Mouse (Mus musculus) embryonic facial prominence, embryonic 10.5 days (tissue): ENCODE results near the gene Afap1. TPM values are rescaled to one million over a fixed set of nuclear protein-coding genes. Genes with fewer than 3 reads are reported as not detected.

Source experiments
- DNase-seq: peaks from one replicate; pipeline ENCODE4 v3.0.0-alpha.2; 2017; ENCODE audit warnings: low spot score
- H3K27ac ChIP-seq: fragments of 300-500 bp; sonication (generic); replicated peaks from 2 replicates; pipeline ENCODE4 v1.5.1; 2016; ENCODE audit warnings: mild to moderate bottlenecking
- H3K27me3 ChIP-seq: fragments of 300-500 bp; sonication (generic); replicated peaks from 2 replicates; pipeline ENCODE4 v1.6.1; 2016; ENCODE audit warnings: low read depth, mild to moderate bottlenecking; ENCODE audit not compliant: poor library complexity, severe bottlenecking
- H3K36me3 ChIP-seq: fragments of 300-500 bp; sonication (generic); replicated peaks from 2 replicates; pipeline ENCODE4 v1.6.1; 2016; ENCODE audit warnings: mild to moderate bottlenecking, moderate library complexity
- H3K4me1 ChIP-seq: fragments of 300-500 bp; sonication (generic); 2 replicates; pipeline ENCODE4 v1.6.1; 2016
- H3K4me3 ChIP-seq: fragments of 300-500 bp; sonication (generic); 2 replicates; pipeline ENCODE4 v1.5.1; 2016; ENCODE audit warnings: mild to moderate bottlenecking, moderate library complexity
- H3K9me3 ChIP-seq: fragments of 300-500 bp; sonication (generic); 2 replicates; pipeline ENCODE4 v1.6.1; 2016; ENCODE audit warnings: mild to moderate bottlenecking
- WGBS: fragments of 180-500 bp; shearing (Covaris S2); methylation state at CpG from one replicate; pipeline ENCODE4 v1.1.7; 2016; 5-methylcytosine and 5-hydroxymethylcytosine counted together
- polyA plus RNA-seq: library from polyadenylated mRNA; unstranded; fragments of >200 nt; fragmentation: Nextera tagmentation; extraction: Ambion mirVana; gene quantifications from 2 replicates; pipeline ENCODE4 v1.2.1, GENCODE M21; 2016

Gene Afap1
- polyA plus RNA-seq, 1 experiment from 2014 or later, result 26.6 TPM

GRCm38 (mm10) chr5:35943541-35943940 is 50.4 kb downstream of the Afap1 start:
- peaks cover 55% of the 10 kb centered on the region for H3K36me3 ChIP-seq
- DNase-seq, result no peak

GRCm38 (mm10) chr5:35946841-35947240 is 53.7 kb downstream of the Afap1 start:
- DNase-seq, result no peak
- Histone ChIP-seq H3K4me1 (peaks cover 28% of the 10 kb centered on the region), H3K27me3 (no peaks in the 10 kb centered on the region), H3K27ac (no peak overlapping the region), H3K9me3 (no peaks in the 10 kb centered on the region; the same call in 1 of the 2 replicates), H3K4me3 (no peak overlapping the region), H3K36me3 (peaks cover 79% of the 10 kb centered on the region)
- whole genome bisulfite sequencing, result 90% methylated on average over 2 of the region's 2 CpGs

More at GRCm38 (mm10) chr5:35943541-35943940, 50.4 kb downstream of the Afap1 start:
- 81% methylated on average over 5 of the region's 5 CpGs for WGBS
- no peak overlapping the region for H3K4me3 ChIP-seq
- H3K27me3 ChIP-seq, result no peaks in the 10 kb centered on the region
- H3K9me3 ChIP-seq, result no peaks in the 10 kb centered on the region; the same call in 1 of the 2 replicates
- H3K27ac ChIP-seq, result no peak overlapping the region
- H3K4me1 ChIP-seq, result peaks cover 35% of the 10 kb centered on the region

GRCm38 (mm10) chr5:35947427-35947826 is 54.3 kb downstream of the Afap1 start:
- Histone ChIP-seq H3K9me3 (no peaks in the 10 kb centered on the region; the same call in 1 of the 2 replicates), H3K36me3 (peaks cover 84% of the 10 kb centered on the region), H3K27ac (no peak overlapping the region), H3K27me3 (no peaks in the 10 kb centered on the region), H3K4me3 (no peak overlapping the region), H3K4me1 (peaks cover 28% of the 10 kb centered on the region)
- WGBS, result 76% methylated on average over 4 of the region's 4 CpGs
- no peak for DNase-seq

- Histone ChIP-seq H3K27ac (no peak overlapping the region), H3K4me1 (peaks cover 28% of the 10 kb centered on the region), H3K36me3 (peaks cover 84% of the 10 kb centered on the region), H3K27me3 (no peaks in the 10 kb centered on the region), H3K4me3 (no peak overlapping the region), H3K9me3 (no peaks in the 10 kb centered on the region; the same call in 1 of the 2 replicates)
- no peak for DNase-seq
- WGBS, result 75% methylated on average over 15 of the region's 15 CpGs
Measured at GRCm38 (mm10) chr5:35948225-35948975, 55.3 kb downstream of the Afap1 start.

GRCm38 (mm10) chr5:35949061-35949460 is 55.9 kb downstream of the Afap1 start:
- WGBS, result 83% methylated on average over 5 of the region's 5 CpGs

GRCm38 (mm10) chr5:35950504-35950903 is 57.4 kb downstream of the Afap1 start:
- peaks cover 78% of the 10 kb centered on the region for H3K36me3 ChIP-seq

More at GRCm38 (mm10) chr5:35949061-35949460, 55.9 kb downstream of the Afap1 start:
- no peak for DNase-seq
- Histone ChIP-seq H3K9me3 (no peaks in the 10 kb centered on the region), H3K27ac (no peak overlapping the region), H3K36me3 (peaks cover 82% of the 10 kb centered on the region), H3K4me3 (no peak overlapping the region), H3K27me3 (no peaks in the 10 kb centered on the region), H3K4me1 (peaks cover 33% of the 10 kb centered on the region)

GRCm38 (mm10) chr5:35954055-35954718 is 61.1 kb downstream of the Afap1 start:
- Histone ChIP-seq H3K36me3 (peaks cover 85% of the 10 kb centered on the region), H3K9me3 (no peaks in the 10 kb centered on the region), H3K27ac (no peak overlapping the region; the same call in 1 of the 2 replicates), H3K4me3 (no peak overlapping the region), H3K4me1 (peaks cover 18% of the 10 kb centered on the region), H3K27me3 (no peaks in the 10 kb centered on the region)
- WGBS, result 65% methylated on average over 12 of the region's 12 CpGs
- no peak for DNase-seq

More at GRCm38 (mm10) chr5:35950504-35950903, 57.4 kb downstream of the Afap1 start:
- H3K9me3 ChIP-seq, result no peaks in the 10 kb centered on the region
- 88% methylated on average over 7 of the region's 7 CpGs for WGBS
- no peak overlapping the region for H3K4me3 ChIP-seq
- H3K4me1 ChIP-seq, result peaks cover 33% of the 10 kb centered on the region
- no peaks in the 10 kb centered on the region for H3K27me3 ChIP-seq
- no peak overlapping the region for H3K27ac ChIP-seq
- DNase-seq, result no peak

GRCm38 (mm10) chr5:35956268-35956667 is 63.1 kb downstream of the Afap1 start:
- H3K9me3 ChIP-seq, result no peaks in the 10 kb centered on the region
- WGBS, result 90% methylated on average over 1 of the region's 1 CpGs
- no peak overlapping the region; the same call in 1 of the 2 replicates for H3K27ac ChIP-seq
- H3K36me3 ChIP-seq, result peaks cover 82% of the 10 kb centered on the region
- no peaks in the 10 kb centered on the region for H3K27me3 ChIP-seq
- H3K4me3 ChIP-seq, result no peak overlapping the region
- H3K4me1 ChIP-seq, result peaks cover 18% of the 10 kb centered on the region
- DNase-seq, result no peak

GRCm38 (mm10) chr5:35958681-35959080 is 65.6 kb downstream of the Afap1 start:
- H3K27me3 ChIP-seq, result no peaks in the 10 kb centered on the region
- H3K27ac ChIP-seq, result no peak overlapping the region
- H3K36me3 ChIP-seq, result peaks cover 83% of the 10 kb centered on the region
- H3K9me3 ChIP-seq, result no peaks in the 10 kb centered on the region
- H3K4me3 ChIP-seq, result no peak overlapping the region
- H3K4me1 ChIP-seq, result peaks cover 17% of the 10 kb centered on the region
- WGBS, result 88% methylated on average over 2 of the region's 2 CpGs
- no peak for DNase-seq

GRCm38 (mm10) chr5:35960168-35960567 is 67.0 kb downstream of the Afap1 start:
- no peak overlapping the region for H3K4me3 ChIP-seq
- peaks cover 88% of the 10 kb centered on the region for H3K36me3 ChIP-seq
- no peak for DNase-seq
- H3K27ac ChIP-seq, result no peak overlapping the region
- H3K4me1 ChIP-seq, result peaks cover 16% of the 10 kb centered on the region
- 84% methylated on average over 8 of the region's 8 CpGs for WGBS
- no peaks in the 10 kb centered on the region for H3K27me3 ChIP-seq
- no peaks in the 10 kb centered on the region for H3K9me3 ChIP-seq

- Histone ChIP-seq H3K4me3 (no peak overlapping the region), H3K27ac (no peak overlapping the region), H3K27me3 (no peaks in the 10 kb centered on the region), H3K4me1 (peaks cover 16% of the 10 kb centered on the region), H3K36me3 (peaks cover 88% of the 10 kb centered on the region), H3K9me3 (peaks cover 4% of the 10 kb centered on the region; the same call in 1 of the 2 replicates)
- no peak for DNase-seq
- 89% methylated on average over 8 of the region's 8 CpGs for WGBS
Measured at GRCm38 (mm10) chr5:35961271-35961670, 68.2 kb downstream of the Afap1 start.

GRCm38 (mm10) chr5:35963635-35964034 is 70.5 kb downstream of the Afap1 start:
- H3K36me3 ChIP-seq, result peaks cover 90% of the 10 kb centered on the region
- no peak overlapping the region for H3K4me3 ChIP-seq

More at GRCm38 (mm10) chr5:35963635-35964034, 70.5 kb downstream of the Afap1 start:
- Histone ChIP-seq H3K9me3 (peaks cover 6% of the 10 kb centered on the region; the same call in 1 of the 2 replicates), H3K4me1 (peaks cover 9% of the 10 kb centered on the region; the same call in 1 of the 2 replicates), H3K27ac (no peak overlapping the region), H3K27me3 (no peaks in the 10 kb centered on the region)
- DNase-seq, result no peak
- 83% methylated on average over 9 of the region's 9 CpGs for WGBS
